Mouse (Mus musculus) heart, embryonic 14.5 days (tissue): ENCODE measurements at regions not wholly inside any gene's neighbourhood (a gene's known extent, or its start where the extent isn't known, plus 50 kb on each side); places are given as distances from the start of the nearest gene placed in this dataset.

Experiments
- ATAC-seq: fragments of 200-750 bp; cut with Nextera tagmentation; 2 replicates; pipeline ENCODE4 v1.8.0; 2017; ENCODE audit warnings: low read depth, moderate TSS enrichment; ENCODE audit not compliant: insufficient number of reproducible peaks, insufficient read depth, low FRiP score
- H3K27ac ChIP-seq, 2 experiments: fragments of 200-500 bp in 1 of 2; fragments of 300-500 bp in 1 of 2; sonication (generic) in 1 of 2; replicated peaks in 1 of 2; 2 replicates each; pipeline ENCODE4 v1.5.1; 2012 to 2014; ENCODE audit warnings: low read depth in 2 of 2, low read length in 2 of 2, control low read depth in 1 of 2, mild to moderate bottlenecking in 1 of 2, mixed read lengths in 1 of 2; ENCODE audit not compliant: control insufficient read depth in 1 of 2, insufficient read depth in 1 of 2
- H3K27me3 ChIP-seq: fragments of 300-500 bp; sonication (generic); 2 replicates; pipeline ENCODE4 v1.6.1; 2014; ENCODE audit warnings: mild to moderate bottlenecking, low read length, control low read depth; ENCODE audit not compliant: control insufficient read depth, insufficient read depth
- H3K36me3 ChIP-seq: fragments of 300-500 bp; sonication (generic); 2 replicates; pipeline ENCODE4 v1.6.1; 2014; ENCODE audit warnings: mild to moderate bottlenecking, control low read depth, low read length, mixed read lengths; ENCODE audit not compliant: control insufficient read depth, insufficient read depth
- H3K4me1 ChIP-seq, 2 experiments: fragments of 200-500 bp in 1 of 2; fragments of 300-500 bp in 1 of 2; sonication (generic) in 1 of 2; 2 replicates each; pipeline ENCODE4 v1.6.1; 2012 to 2014; ENCODE audit warnings: low read length in 2 of 2, control low read depth in 1 of 2, mixed read lengths in 1 of 2; ENCODE audit not compliant: control insufficient read depth in 2 of 2, insufficient read depth in 2 of 2
- H3K4me2 ChIP-seq: fragments of 300-500 bp; sonication (generic); 2 replicates; pipeline ENCODE4 v1.6.1; 2014; ENCODE audit warnings: mild to moderate bottlenecking, low read length
- H3K4me3 ChIP-seq, 2 experiments: fragments of 200-500 bp in 1 of 2; fragments of 300-500 bp in 1 of 2; sonication (generic) in 1 of 2; 2 replicates each; pipeline ENCODE4 v1.5.1; 2012 to 2014; ENCODE audit warnings: low read length in 2 of 2, mild to moderate bottlenecking in 2 of 2, control low read depth in 1 of 2, low read depth in 1 of 2, moderate library complexity in 1 of 2; ENCODE audit not compliant: control insufficient read depth in 1 of 2, insufficient read depth in 1 of 2
- H3K9ac ChIP-seq: fragments of 300-500 bp; sonication (generic); 2 replicates; pipeline ENCODE4 v1.6.1; 2014; ENCODE audit warnings: mild to moderate bottlenecking, low read length
- H3K9me3 ChIP-seq: fragments of 300-500 bp; sonication (generic); 2 replicates; pipeline ENCODE4 v1.6.1; 2016; ENCODE audit warnings: low read length, control low read depth; ENCODE audit not compliant: control insufficient read depth
- WGBS: fragments of 180-500 bp; shearing (Covaris S2); extraction: QIAGEN DNeasy Blood & Tissue Kit; methylation state at CpG from one replicate; pipeline ENCODE4 v1.1.7; 2014; 5-methylcytosine and 5-hydroxymethylcytosine counted together

DNA sequence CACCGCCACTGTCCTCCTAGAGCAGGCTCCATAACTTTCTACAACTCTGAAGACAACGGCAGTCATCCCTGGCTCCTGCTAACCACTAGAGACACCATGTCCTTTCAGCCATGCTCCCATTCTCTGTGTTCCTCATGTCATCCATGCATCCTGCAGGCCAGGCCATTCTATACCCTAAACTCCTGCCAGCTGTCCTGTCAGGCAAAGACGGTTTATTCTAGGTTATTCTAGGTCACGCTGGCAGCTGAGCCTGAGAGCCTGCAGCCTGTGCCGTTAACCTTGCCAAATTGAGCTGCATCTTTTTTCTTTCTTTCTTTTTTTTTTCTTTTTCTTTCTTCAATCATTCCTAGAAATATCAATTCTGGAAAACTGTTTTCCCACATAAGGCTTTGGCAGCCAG lies 406.0 kb upstream of the Acvr2a start:
- WGBS, result 79% methylated on average over 5 of the region's 5 CpGs

DNA sequence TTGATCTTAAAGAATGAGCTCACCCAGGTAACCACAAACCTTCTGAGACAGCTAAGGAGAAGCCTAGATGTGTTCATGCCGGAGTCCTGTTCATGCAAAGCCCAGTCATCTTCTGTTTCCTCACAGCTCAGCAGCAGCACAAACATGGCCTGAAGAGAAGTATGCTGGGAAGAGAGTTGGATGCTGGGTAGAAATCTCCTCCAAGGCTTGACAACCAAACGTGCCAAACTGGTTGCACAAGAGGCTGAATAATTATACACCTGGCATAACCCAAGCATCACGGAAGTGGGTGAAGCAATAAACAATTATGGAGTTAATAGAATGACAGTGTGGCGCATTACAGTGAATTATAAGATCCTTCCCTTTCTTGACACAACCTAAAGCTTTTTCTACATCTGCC lies 404.0 kb upstream of the Acvr2a start:
- ATAC-seq, result no peak
- no peaks in the 10 kb centered on the region for H3K9me3 ChIP-seq
- H3K9ac ChIP-seq, result no peak overlapping the region

More for the DNA sequence above, 406.0 kb upstream of the Acvr2a start:
- no peak overlapping the region for H3K9ac ChIP-seq
- no peak overlapping the region for H3K4me3 ChIP-seq
- ATAC-seq, result no peak
- no peaks in the 10 kb centered on the region for H3K9me3 ChIP-seq
- no peaks in the 10 kb centered on the region for H3K27me3 ChIP-seq
- 0 out of 4 replicates have a peak, but pooled peaks cover 2 to 3% of the 10 kb centered on the region in 2 experiments for H3K4me1 ChIP-seq
- no peaks in the 10 kb centered on the region for H3K36me3 ChIP-seq
- no peak overlapping the region for H3K27ac ChIP-seq
- H3K4me2 ChIP-seq, result no peak overlapping the region

DNA sequence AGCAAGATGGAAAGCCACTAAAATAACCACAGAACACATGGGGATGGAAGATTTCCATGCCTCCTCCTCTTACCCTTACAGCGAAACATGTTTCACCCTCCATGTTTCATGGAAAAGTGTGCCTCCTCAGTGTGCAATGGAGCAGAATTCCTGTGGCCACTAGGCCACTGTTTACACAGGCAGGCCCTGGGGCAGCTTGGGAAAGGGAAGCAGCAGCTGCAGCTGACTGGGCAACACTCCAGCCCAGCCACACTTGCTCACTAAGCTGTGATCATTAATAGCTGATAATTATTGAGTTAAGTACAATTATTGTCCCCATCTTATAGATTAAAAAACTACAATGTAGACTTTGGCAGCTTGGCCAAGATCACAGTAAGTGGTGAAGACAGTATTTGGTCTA lies 402.5 kb upstream of the Acvr2a start:
- Histone ChIP-seq H3K4me2 (no peak overlapping the region), H3K4me1 (0 out of 4 replicates have a peak, but pooled peaks cover 0 to 2% of the 10 kb centered on the region in 2 experiments), H3K9ac (no peak overlapping the region), H3K9me3 (no peaks in the 10 kb centered on the region), H3K4me3 (no peak overlapping the region), H3K36me3 (no peaks in the 10 kb centered on the region), H3K27ac (no peak overlapping the region), H3K27me3 (no peaks in the 10 kb centered on the region)
- ATAC-seq, result no peak
- WGBS, result 100% methylated on average over 1 of the region's 1 CpGs

More for the DNA sequence above, 404.0 kb upstream of the Acvr2a start:
- Histone ChIP-seq H3K4me3 (no peak overlapping the region), H3K36me3 (no peaks in the 10 kb centered on the region), H3K4me1 (0 out of 4 replicates have a peak, but pooled peaks cover 0 to 2% of the 10 kb centered on the region in 2 experiments), H3K27ac (no peak overlapping the region), H3K4me2 (no peak overlapping the region), H3K27me3 (no peaks in the 10 kb centered on the region)
- WGBS, result 90% methylated on average over 4 of the region's 4 CpGs

DNA sequence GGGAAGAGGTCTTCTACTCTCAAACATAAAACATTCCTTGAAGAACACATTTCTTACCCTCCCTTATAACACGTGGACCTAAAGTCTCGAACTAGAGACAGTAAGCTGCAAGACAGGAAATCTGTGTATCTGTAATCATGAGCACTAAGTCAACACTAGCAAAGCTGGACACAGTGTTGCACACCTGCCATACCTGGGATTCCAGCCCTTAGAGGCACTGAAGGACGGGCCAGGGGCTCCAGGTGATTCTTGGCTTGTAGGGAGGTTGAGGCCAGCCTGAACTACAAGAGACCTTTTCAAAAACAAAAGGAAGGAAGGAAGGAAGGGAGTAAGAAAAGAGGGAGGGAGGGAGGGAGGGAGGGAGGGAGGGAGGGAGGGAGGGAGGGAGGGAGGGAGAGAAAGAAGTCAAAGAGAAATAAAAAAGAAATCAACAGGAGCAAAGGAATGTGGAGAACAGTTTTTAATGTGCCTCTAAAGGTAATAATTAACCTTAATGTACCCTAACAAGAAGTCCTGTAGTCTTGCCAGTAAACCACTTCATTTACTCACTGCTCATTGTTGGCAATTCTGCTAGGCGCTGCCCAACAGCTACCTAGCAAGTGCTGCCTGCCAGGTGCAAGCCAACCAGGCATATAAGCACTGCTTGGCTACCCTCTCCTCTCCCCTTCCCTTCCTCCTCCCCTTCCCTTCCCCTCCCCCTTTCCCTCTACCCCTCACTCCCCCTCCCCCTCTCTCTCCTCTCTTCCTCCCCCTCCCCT lies 401.0 kb upstream of the Acvr2a start:
- no peak for ATAC-seq
- WGBS, result 77% methylated on average over 4 of the region's 4 CpGs
- H3K27ac ChIP-seq, result no peak overlapping the region

DNA sequence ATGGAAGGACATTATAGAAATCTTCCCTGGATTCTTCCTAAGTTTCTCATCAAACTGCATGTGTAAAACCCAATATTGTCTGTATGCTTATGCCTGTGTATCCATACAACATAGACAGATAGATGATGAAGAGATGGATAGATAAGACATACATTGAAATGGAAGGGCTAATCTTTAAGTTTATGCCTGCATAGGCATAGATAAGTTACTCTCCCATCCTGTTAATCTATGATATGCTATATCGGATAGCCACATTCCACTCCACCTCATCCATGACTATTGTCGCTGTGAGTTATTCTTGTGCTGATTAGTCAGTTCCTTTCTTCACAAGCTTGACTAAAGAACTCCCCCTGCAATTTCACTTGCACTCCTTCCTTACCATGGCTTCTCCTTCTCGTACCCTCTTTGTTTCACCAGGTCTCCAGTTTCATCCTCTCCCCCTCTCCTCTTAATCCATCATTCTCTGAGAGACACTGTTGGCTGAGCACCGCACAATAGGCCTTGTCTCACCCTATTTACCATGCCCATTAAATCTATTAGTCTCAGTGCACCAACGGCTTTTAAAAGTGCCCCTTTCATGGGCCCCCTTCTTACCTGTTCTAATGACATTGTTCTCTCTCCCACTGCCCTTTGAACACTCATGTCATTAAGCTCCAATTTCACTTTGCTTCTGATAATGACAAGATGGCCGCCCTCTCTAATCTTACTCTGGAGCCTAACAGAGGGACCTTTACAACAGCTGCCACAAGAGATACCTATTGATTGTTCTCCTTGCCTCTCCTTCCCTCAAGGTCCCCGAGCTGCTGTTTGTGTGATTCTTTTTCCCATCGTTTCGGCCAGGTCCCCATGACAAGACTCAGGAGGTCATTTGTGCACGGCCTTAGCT lies 399.1 kb upstream of the Acvr2a start:
- 78% methylated on average over 10 of the region's 10 CpGs for whole genome bisulfite sequencing
- Histone ChIP-seq H3K9me3 (no peaks in the 10 kb centered on the region), H3K4me2 (no peak overlapping the region), H3K27me3 (no peaks in the 10 kb centered on the region), H3K4me3 (no peak overlapping the region), H3K9ac (no peak overlapping the region), H3K27ac (no peak overlapping the region), H3K4me1 (0 out of 4 replicates have a peak, but pooled peaks cover 0 to 2% of the 10 kb centered on the region in 2 experiments), H3K36me3 (no peaks in the 10 kb centered on the region)
- ATAC-seq, result no peak

More for the DNA sequence above, 401.0 kb upstream of the Acvr2a start:
- Histone ChIP-seq H3K27me3 (no peaks in the 10 kb centered on the region), H3K4me3 (no peak overlapping the region), H3K36me3 (no peaks in the 10 kb centered on the region), H3K9ac (no peak overlapping the region), H3K4me1 (0 out of 4 replicates have a peak, but pooled peaks cover 0 to 2% of the 10 kb centered on the region in 2 experiments), H3K4me2 (no peak overlapping the region), H3K9me3 (no peaks in the 10 kb centered on the region)

GRCm38 (mm10) chr2:48416207-48416750 lies 397.6 kb upstream of the Acvr2a start:
- no peak for ATAC-seq
- H3K27me3 ChIP-seq, result no peaks in the 10 kb centered on the region

GRCm38 (mm10) chr2:48417000-48417596 lies 396.8 kb upstream of the Acvr2a start:
- H3K27ac ChIP-seq, result peak overlapping the region; percentile 85 to 87
- no peaks in the 10 kb centered on the region for H3K36me3 ChIP-seq
- no peaks in the 10 kb centered on the region for H3K9me3 ChIP-seq
- H3K9ac ChIP-seq, result no peak overlapping the region
- 28% methylated on average over 4 of the region's 4 CpGs for WGBS
- no peak overlapping the region for H3K4me2 ChIP-seq
- H3K27me3 ChIP-seq, result no peaks in the 10 kb centered on the region
- H3K4me3 ChIP-seq, result no peak overlapping the region
- no peaks in the 10 kb centered on the region for H3K4me1 ChIP-seq
- ATAC-seq, result peak; percentile 80

More at GRCm38 (mm10) chr2:48416207-48416750, 397.6 kb upstream of the Acvr2a start:
- no peak overlapping the region for H3K4me3 ChIP-seq
- no peaks in the 10 kb centered on the region for H3K36me3 ChIP-seq
- no peak overlapping the region for H3K9ac ChIP-seq
- 0 out of 4 replicates have a peak, but pooled peaks cover 0 to 1% of the 10 kb centered on the region in 2 experiments for H3K4me1 ChIP-seq
- H3K4me2 ChIP-seq, result no peak overlapping the region
- 92% methylated on average over 3 of the region's 3 CpGs for WGBS
- no peaks in the 10 kb centered on the region for H3K9me3 ChIP-seq
- peak overlapping the region in 1 of 2 experiments; percentile 50; a peak in 1 of 4 replicates for H3K27ac ChIP-seq
